Comparison of ENCODE assay signal across 11 mouse cellular contexts in genomic region chr19:58980056-58980440, GRCm38 (mm10). TPM values are rescaled to one million over a fixed set of nuclear protein-coding genes. Genes with fewer than 3 reads are reported as not detected.
DNase-seq lines count a peak whose midpoint lies in the region; ATAC-seq and TF ChIP-seq lines count a peak whose summit lies in the region.
"Had no signal": no experiment of that assay in that cellular context is flagged by ENCODE, and none has a peak within 500 bp of the region (broad histone marks: within the 10 kb centered on the region; RNA-seq: fewer than 3 reads in every experiment).

No protein-coding gene starts in this region.

- intact Hi-C loops in gastrocnemius, adult 2 months (cut with DNase I): no loop called here
- intact Hi-C loops in left cerebral cortex, adult 2 months (cut with DNase I): no loop called here
- intact Hi-C loops in left cerebral cortex, postnatal 10 days (cut with DNase I): no loop called here

- WGBS in forebrain, embryonic 13.5 days: 15% methylated on average over 5 of the region's 5 CpGs

- H3ac ChIP-seq in myocyte (ENCODE audit: control insufficient read depth, insufficient read length): no peak overlapping the region

- H3K27ac ChIP-seq in gastrocnemius, adult 2 months: no peak overlapping the region
- no peak overlapping the region for H3K27ac ChIP-seq in left cerebral cortex, adult 2 months
- no peak overlapping the region for H3K27ac ChIP-seq in forebrain, embryonic 13.5 days

- H3K9ac ChIP-seq in forebrain, embryonic 13.5 days: no peak overlapping the region

- no peak for DNase-seq in gastrocnemius, adult 2 months
- no peak for DNase-seq in gastrocnemius, adult 8-10 months (ENCODE audit: low spot score in 2 of 2)
- no peak for DNase-seq in left cerebral cortex, adult 2 months (ENCODE audit: extremely low spot score in 1 of 2, low spot score in 2 of 2)
- DNase-seq in left cerebral cortex, postnatal 10 days (ENCODE audit: extremely low spot score in 1 of 2, low spot score in 2 of 2): no peak
- no peak for DNase-seq in layer of hippocampus, adult 9-10 months (ENCODE audit: low spot score)
- no peak for DNase-seq in layer of hippocampus, postnatal 14 days (ENCODE audit: low spot score in 2 of 2)
- DNase-seq: spleen, adult 18-20 months; thymus, postnatal 36 days had no signal

- no peaks in the 10 kb centered on the region for H3K36me3 ChIP-seq in forebrain, embryonic 13.5 days (ENCODE audit: poor library complexity, severe bottlenecking)
- H3K36me3 ChIP-seq in myocyte (ENCODE audit: control insufficient read depth, insufficient read depth): no peaks in the 10 kb centered on the region

- H3K4me1 ChIP-seq in forebrain, embryonic 13.5 days: peaks cover 21% of the 10 kb centered on the region

- peak overlapping the region; percentile 39 for H3K4me2 ChIP-seq in forebrain, embryonic 13.5 days
- peak overlapping the region; percentile 82 for H3K4me2 ChIP-seq in myocyte (ENCODE audit: low read depth)

- no peaks in the 10 kb centered on the region for H3K9me3 ChIP-seq in forebrain, embryonic 13.5 days (replicated peaks)

- H3K27me3 ChIP-seq in forebrain, embryonic 13.5 days: peaks cover 83% of the 10 kb centered on the region
- no peaks in the 10 kb centered on the region for H3K27me3 ChIP-seq in myocyte (ENCODE audit: control insufficient read depth, insufficient read depth, insufficient read length)

- no peak for TF ChIP-seq POLR2A in myocyte (IDR thresholded peaks at IDR 0.05; ENCODE audit: insufficient read length, low read depth)

- no peak for ATAC-seq in forebrain, embryonic 13.5 days

- TF ChIP-seq CTCF in gastrocnemius, adult 2 months (IDR thresholded peaks at IDR 0.05): no peak
- no peak for TF ChIP-seq CTCF in left cerebral cortex, adult 2 months (IDR thresholded peaks at IDR 0.05)

- peak overlapping the region; percentile 66 for H3K4me3 ChIP-seq in gastrocnemius, adult 2 months
- H3K4me3 ChIP-seq in left cerebral cortex, adult 2 months: peak overlapping the region; percentile 21; the same call in 1 of the 2 replicates
- H3K4me3 ChIP-seq in forebrain, embryonic 13.5 days: 0 out of 2 replicates have a peak overlapping the region, but pooled peaks have one; percentile 13
- H3K4me3 ChIP-seq in myocyte: peak overlapping the region; percentile 11

- H3K79me2 ChIP-seq in myocyte (ENCODE audit: control insufficient read depth, insufficient read depth): no peaks in the 10 kb centered on the region

TF ChIP-seq in myocyte, 11 proteins besides CTCF, POLR2A, EP300 and RAD21:
- TF ChIP-seq REST (IDR thresholded peaks at IDR 0.05; ENCODE audit: insufficient read depth, insufficient read length) (no peak), MYOD1 (IDR thresholded peaks at IDR 0.05; ENCODE audit: control insufficient read depth in 1 of 3, insufficient read length in 2 of 3, low read depth in 2 of 3) (no peak), SRF (IDR thresholded peaks at IDR 0.05; ENCODE audit: control insufficient read depth, insufficient read length, low read depth) (no peak), CEBPB (IDR thresholded peaks at IDR 0.05; ENCODE audit: insufficient read depth, poor library complexity, severe bottlenecking) (no peak), E2F4 (IDR thresholded peaks at IDR 0.05; ENCODE audit: insufficient read depth) (no peak), TCF3 (IDR thresholded peaks at IDR 0.05; ENCODE audit: insufficient read length, low read depth) (no peak), MYOG (IDR thresholded peaks at IDR 0.05; ENCODE audit: control insufficient read depth in 1 of 3, insufficient read depth in 1 of 3, insufficient read length in 2 of 3, low read depth in 2 of 3) (no peak)
TF ChIP-seq in myocyte: peak in this region for 0.

RNA-seq across cellular contexts. Expression of gene Hspa12a, which starts 36.6 kb away (rescaled TPM):
- 1 to 10 TPM; 4.4 to 5.7 TPM for total RNA-seq in gastrocnemius, adult 2 months (2021)
- 1 to 10 TPM; 1.7 to 4.2 (median 3.6) TPM for total RNA-seq in gastrocnemius, adult 8-10 months (2022)
- total RNA-seq in left cerebral cortex, adult 2 months (2021): 100 to 1,000 TPM; 208 to 220 TPM
- 100 to 1,000 TPM; 186 to 192 TPM for total RNA-seq in left cerebral cortex, postnatal 10 days (2021)
- 18.7 and 19.0 TPM in 2 replicates for polyA plus RNA-seq in forebrain, embryonic 13.5 days (2015; fragmentation: Nextera tagmentation; extraction: Ambion mirVana)
- 6.6 TPM for polyA plus RNA-seq in myocyte (2012; fragmentation: generic; extraction: Trizol)
- total RNA-seq in layer of hippocampus, postnatal 14 days (2021): 100 to 1,000 TPM; 256 to 270 TPM

RNA-seq across cellular contexts. Expression of gene Eno4, which starts 36.8 kb away (rescaled TPM):
- total RNA-seq in gastrocnemius, adult 2 months (2021): not detected
- total RNA-seq in gastrocnemius, adult 8-10 months (2022): not detected
- 1 to 10 TPM; 2.0 to 2.9 TPM for total RNA-seq in left cerebral cortex, adult 2 months (2021)
- 1 to 10 TPM; 1.2 to 1.5 TPM for total RNA-seq in left cerebral cortex, postnatal 10 days (2021)
- 1.5 and 1.7 TPM in 2 replicates for polyA plus RNA-seq in forebrain, embryonic 13.5 days (2015; fragmentation: Nextera tagmentation; extraction: Ambion mirVana)
- polyA plus RNA-seq in myocyte (2012; fragmentation: generic; extraction: Trizol): 0.13 TPM
- total RNA-seq in layer of hippocampus, postnatal 14 days (2021): 1 to 10 TPM; 1.7 to 2.1 TPM
- total RNA-seq: heart, postnatal 14 days had no signal

Comparison
In these comparisons a context has a peak if more than half of its experiments do, and no peak if none do; other contexts are left out.
1. H3K4me3 ChIP-seq: peak in every context shown above with its lines; median percentile 66 in gastrocnemius, adult 2 months; 21 in left cerebral cortex, adult 2 months; 13 in forebrain, embryonic 13.5 days; 11 in myocyte.
2. RNA of gene Hspa12a, which starts 36.6 kb away (total RNA-seq): 256 to 270 TPM in layer of hippocampus, postnatal 14 days, 208 to 220 TPM in left cerebral cortex, adult 2 months and 186 to 192 TPM in left cerebral cortex, postnatal 10 days; 4.4 to 5.7 TPM in gastrocnemius, adult 2 months and 1.7 to 4.2 TPM in gastrocnemius, adult 8-10 months; every median in the first group is over 10 times any median in the second.